Mouse (Mus musculus) lung, embryonic 16.5 days (tissue): ENCODE measurements at regions not wholly inside any gene's neighbourhood (a gene's known extent, or its start where the extent isn't known, plus 50 kb on each side); places are given as distances from the start of the nearest gene placed in this dataset.
A peak's percentile ranks its signal among the peaks of the same experiment; 100 is the strongest.

Experiments used
- ATAC-seq: fragments of 200-750 bp; cut with Nextera tagmentation; 2 replicates; pipeline ENCODE4 v1.8.0; 2017; ENCODE audit warnings: low read depth, mild to moderate bottlenecking, moderate library complexity
- H3K27ac ChIP-seq: fragments of 300-500 bp; sonication (generic); 2 replicates; pipeline ENCODE4 v1.5.1; 2014; ENCODE audit warnings: mild to moderate bottlenecking, control low read depth, low read length
- H3K27me3 ChIP-seq: fragments of 300-500 bp; sonication (generic); 2 replicates; pipeline ENCODE4 v1.6.1; 2014; ENCODE audit warnings: low read depth, low read length, mixed read lengths; ENCODE audit not compliant: control insufficient read depth, insufficient read depth
- H3K36me3 ChIP-seq: fragments of 300-500 bp; sonication (generic); 2 replicates; pipeline ENCODE4 v1.6.1; 2014; ENCODE audit warnings: low read length; ENCODE audit not compliant: control insufficient read depth, insufficient read depth
- H3K4me1 ChIP-seq: fragments of 300-500 bp; sonication (generic); replicated peaks from 2 replicates; pipeline ENCODE4 v1.6.1; 2014; ENCODE audit warnings: low read length, mixed read lengths; ENCODE audit not compliant: control insufficient read depth, insufficient read depth
- H3K4me2 ChIP-seq: fragments of 300-500 bp; sonication (generic); 2 replicates; pipeline ENCODE4 v1.6.1; 2014; ENCODE audit warnings: low read depth, low read length, control low read depth
- H3K4me3 ChIP-seq: fragments of 300-500 bp; sonication (generic); 2 replicates; pipeline ENCODE4 v1.5.1; 2014; ENCODE audit warnings: mild to moderate bottlenecking, low read length, control low read depth
- H3K9ac ChIP-seq: fragments of 300-500 bp; sonication (generic); 2 replicates; pipeline ENCODE4 v1.6.1; 2014; ENCODE audit warnings: low read length, control low read depth
- H3K9me3 ChIP-seq: fragments of 300-500 bp; sonication (generic); 2 replicates; pipeline ENCODE4 v1.6.1; 2016; ENCODE audit warnings: low read length; ENCODE audit not compliant: control insufficient read depth
- WGBS: fragments of 180-500 bp; shearing (Covaris S2); extraction: QIAGEN DNeasy Blood & Tissue Kit; methylation state at CpG from one replicate; pipeline ENCODE4 v1.1.7; 2014; 5-methylcytosine and 5-hydroxymethylcytosine counted together

GRCm38 (mm10) chr1:183640568-183640967 is 222.6 kb downstream of the Hhipl2 start:
- H3K9me3 ChIP-seq: no peaks in the 10 kb centered on the region

GRCm38 (mm10) chr1:183644001-183644400 is 226.0 kb downstream of the Hhipl2 start:
- H3K36me3 ChIP-seq: no peaks in the 10 kb centered on the region
- H3K4me3 ChIP-seq: no peak overlapping the region
- H3K4me2 ChIP-seq: no peak overlapping the region
- WGBS: 12% methylated on average over 2 of the region's 2 CpGs
- H3K27me3 ChIP-seq: no peaks in the 10 kb centered on the region
- peak overlapping the region; percentile 52; the same call in 1 of the 2 replicates for H3K27ac ChIP-seq
- H3K9me3 ChIP-seq: no peaks in the 10 kb centered on the region
- H3K9ac ChIP-seq: no peak overlapping the region
- ATAC-seq: peak; percentile 75
- H3K4me1 ChIP-seq: peaks cover 9% of the 10 kb centered on the region

More at GRCm38 (mm10) chr1:183640568-183640967, 222.6 kb downstream of the Hhipl2 start:
- Histone ChIP-seq H3K36me3 (no peaks in the 10 kb centered on the region), H3K27ac (no peak overlapping the region), H3K4me2 (no peak overlapping the region), H3K4me1 (peaks cover 11% of the 10 kb centered on the region), H3K4me3 (no peak overlapping the region), H3K9ac (no peak overlapping the region), H3K27me3 (no peaks in the 10 kb centered on the region)
- WGBS: 39% methylated on average over 8 of the region's 8 CpGs
- peak; percentile 92 for ATAC-seq

- no peak overlapping the region for H3K4me2 ChIP-seq
- no peak overlapping the region for H3K9ac ChIP-seq
- no peaks in the 10 kb centered on the region for H3K4me1 ChIP-seq
- H3K9me3 ChIP-seq: no peaks in the 10 kb centered on the region
- no peak overlapping the region for H3K27ac ChIP-seq
- H3K4me3 ChIP-seq: no peak overlapping the region
- WGBS: 31% methylated on average over 6 of the region's 6 CpGs
- no peaks in the 10 kb centered on the region for H3K36me3 ChIP-seq
- H3K27me3 ChIP-seq: no peaks in the 10 kb centered on the region
- no peak for ATAC-seq
Measured at GRCm38 (mm10) chr1:183653878-183654277, 235.9 kb downstream of the Hhipl2 start.

- H3K36me3 ChIP-seq: no peaks in the 10 kb centered on the region
- H3K9ac ChIP-seq: no peak overlapping the region
- no peaks in the 10 kb centered on the region for H3K9me3 ChIP-seq
- no peaks in the 10 kb centered on the region for H3K27me3 ChIP-seq
- H3K4me3 ChIP-seq: no peak overlapping the region
- no peak overlapping the region for H3K4me2 ChIP-seq
- H3K4me1 ChIP-seq: no peaks in the 10 kb centered on the region
- no peak overlapping the region for H3K27ac ChIP-seq
- 52% methylated on average over 5 of the region's 5 CpGs for WGBS
- ATAC-seq: no peak
Measured at GRCm38 (mm10) chr1:183657043-183657442, 239.0 kb downstream of the Hhipl2 start.

GRCm38 (mm10) chr1:183660541-183660940 is 242.5 kb downstream of the Hhipl2 start:
- no peaks in the 10 kb centered on the region for H3K9me3 ChIP-seq
- no peaks in the 10 kb centered on the region for H3K4me1 ChIP-seq
- no peak overlapping the region for H3K27ac ChIP-seq
- no peaks in the 10 kb centered on the region for H3K27me3 ChIP-seq
- H3K9ac ChIP-seq: no peak overlapping the region
- ATAC-seq: no peak
- WGBS: 67% methylated on average over 2 of the region's 2 CpGs
- no peak overlapping the region for H3K4me2 ChIP-seq
- no peaks in the 10 kb centered on the region for H3K36me3 ChIP-seq
- H3K4me3 ChIP-seq: no peak overlapping the region

GRCm38 (mm10) chr1:183662369-183663043 is 244.5 kb downstream of the Hhipl2 start:
- no peaks in the 10 kb centered on the region for H3K4me1 ChIP-seq
- H3K27ac ChIP-seq: no peak overlapping the region
- no peak for ATAC-seq
- WGBS: 68% methylated on average over 15 of the region's 15 CpGs
- H3K4me2 ChIP-seq: no peak overlapping the region
- H3K27me3 ChIP-seq: no peaks in the 10 kb centered on the region
- no peak overlapping the region for H3K9ac ChIP-seq
- no peaks in the 10 kb centered on the region for H3K9me3 ChIP-seq
- no peaks in the 10 kb centered on the region for H3K36me3 ChIP-seq
- H3K4me3 ChIP-seq: no peak overlapping the region

GRCm38 (mm10) chr1:183669271-183669670 is 251.3 kb downstream of the Hhipl2 start:
- H3K9ac ChIP-seq: no peak overlapping the region

GRCm38 (mm10) chr1:183669674-183670073 is 251.7 kb downstream of the Hhipl2 start:
- H3K27ac ChIP-seq: no peak overlapping the region
- H3K9me3 ChIP-seq: no peaks in the 10 kb centered on the region
- H3K27me3 ChIP-seq: no peaks in the 10 kb centered on the region
- H3K9ac ChIP-seq: 0 out of 2 replicates have a peak overlapping the region, but pooled peaks have one; percentile 3
- no peak for ATAC-seq
- WGBS: 40% methylated on average over 11 of the region's 11 CpGs
- H3K4me3 ChIP-seq: no peak overlapping the region
- H3K4me1 ChIP-seq: peaks cover 3% of the 10 kb centered on the region; the same call in 1 of the 2 replicates
- no peaks in the 10 kb centered on the region for H3K36me3 ChIP-seq
- H3K4me2 ChIP-seq: peak overlapping the region; percentile 22; the same call in 1 of the 2 replicates

More at GRCm38 (mm10) chr1:183669271-183669670, 251.3 kb downstream of the Hhipl2 start:
- no peaks in the 10 kb centered on the region for H3K9me3 ChIP-seq
- peaks cover 3% of the 10 kb centered on the region; the same call in 1 of the 2 replicates for H3K4me1 ChIP-seq
- ATAC-seq: no peak
- H3K36me3 ChIP-seq: no peaks in the 10 kb centered on the region
- H3K4me3 ChIP-seq: no peak overlapping the region
- H3K4me2 ChIP-seq: no peak overlapping the region
- H3K27ac ChIP-seq: no peak overlapping the region
- H3K27me3 ChIP-seq: no peaks in the 10 kb centered on the region
- WGBS: 73% methylated on average over 8 of the region's 8 CpGs

GRCm38 (mm10) chr1:183670542-183670941 is 252.5 kb downstream of the Hhipl2 start:
- no peaks in the 10 kb centered on the region for H3K27me3 ChIP-seq
- no peak overlapping the region for H3K4me3 ChIP-seq
- no peaks in the 10 kb centered on the region for H3K9me3 ChIP-seq
- WGBS: 64% methylated on average over 7 of the region's 7 CpGs
- H3K27ac ChIP-seq: no peak overlapping the region
- no peak for ATAC-seq
- no peak overlapping the region for H3K9ac ChIP-seq
- no peaks in the 10 kb centered on the region for H3K36me3 ChIP-seq
- H3K4me2 ChIP-seq: no peak overlapping the region
- peaks cover 3% of the 10 kb centered on the region; the same call in 1 of the 2 replicates for H3K4me1 ChIP-seq
